Mouse (Mus musculus) right cerebral cortex, postnatal 25 days (tissue): ENCODE measurements around the gene Rab11fip4.
"Not testable (repeated sequence)": the region's sequence is repeated elsewhere in the genome, so short reads cannot be mapped to it uniquely, and the experiment has no call there.

ENCODE experiments used
- DNase-seq: peaks from one replicate; pipeline ENCODE4 v3.0.0; 2022

Gene Rab11fip4

DNA sequence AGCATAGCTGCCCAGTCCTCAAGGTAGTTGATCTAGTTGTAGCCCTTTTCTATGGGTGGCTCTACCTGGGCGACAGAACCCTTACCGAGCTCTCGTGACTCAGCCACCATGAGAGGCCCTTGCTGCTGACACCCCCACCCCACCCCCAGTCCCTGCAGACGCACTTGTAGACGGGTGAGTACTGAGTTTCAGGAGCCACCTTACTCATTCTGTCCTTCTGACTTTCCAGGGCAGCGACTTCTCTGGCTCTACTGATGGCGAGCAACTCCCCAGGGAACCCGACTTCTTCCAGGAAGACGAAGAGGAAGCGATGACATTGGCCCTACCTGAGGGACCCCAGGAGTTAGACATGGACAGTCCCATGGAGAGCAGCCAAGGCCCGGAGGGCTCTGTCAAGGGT is 89.5 kb downstream of the Rab11fip4 start:
- DNase-seq: no peak

DNA sequence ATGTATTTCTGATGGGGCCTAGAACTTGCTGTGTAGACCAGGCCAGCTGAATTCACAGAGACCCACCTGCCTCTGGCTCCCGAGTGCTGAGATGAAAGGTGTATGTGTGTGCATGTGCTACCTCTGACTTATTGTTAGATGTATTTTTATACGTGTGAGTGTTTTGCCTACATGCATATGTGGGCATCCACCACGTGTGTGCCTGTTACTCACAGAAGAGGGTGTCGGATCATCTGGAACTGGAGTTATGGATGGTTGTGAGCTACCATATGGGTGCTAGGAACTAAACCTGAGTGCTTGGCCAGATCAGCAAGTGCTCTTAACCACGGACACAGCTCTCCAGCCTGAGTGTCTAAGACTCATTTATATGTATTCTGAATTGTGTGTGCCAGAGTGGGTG is 90.2 kb downstream of the Rab11fip4 start:
- DNase-seq: no peak

GRCm38 (mm10) chr11:79681798-79682197 is 90.8 kb downstream of the Rab11fip4 start:
- no peak for DNase-seq

- DNase-seq: no peak
Observed at GRCm38 (mm10) chr11:79685109-79685508, 94.1 kb downstream of the Rab11fip4 start.

DNA sequence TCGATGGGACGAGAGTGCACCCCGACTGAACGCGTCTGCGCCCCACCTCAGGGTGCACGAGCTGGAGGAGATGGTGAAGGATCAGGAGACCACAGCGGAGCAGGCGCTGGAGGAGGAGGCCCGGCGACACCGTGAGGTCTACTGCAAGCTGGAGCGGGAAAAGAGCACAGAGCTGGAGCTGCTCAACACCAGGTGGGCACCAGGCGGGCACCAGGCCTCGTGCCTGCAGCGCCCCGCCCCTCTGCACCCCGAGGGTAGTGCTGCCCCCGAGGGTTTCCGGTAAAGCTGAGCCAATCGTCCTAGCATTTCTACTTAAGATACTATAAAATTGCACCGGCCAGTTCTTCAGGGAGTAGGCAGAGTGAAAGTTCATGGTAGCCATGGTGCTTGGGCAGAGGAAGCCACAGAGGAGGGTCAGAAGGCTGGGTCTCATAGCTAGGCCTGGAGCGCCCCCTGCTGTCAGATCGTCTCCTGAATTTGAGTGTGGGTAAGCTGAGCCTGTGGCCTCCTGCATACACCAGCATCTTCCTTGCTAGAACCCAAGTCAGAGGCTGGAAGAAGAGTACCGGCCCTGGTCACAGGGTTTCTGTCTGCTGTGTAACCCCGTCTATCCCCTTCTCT is 95.6 kb downstream of the Rab11fip4 start:
- peak; percentile 80 for DNase-seq

DNA sequence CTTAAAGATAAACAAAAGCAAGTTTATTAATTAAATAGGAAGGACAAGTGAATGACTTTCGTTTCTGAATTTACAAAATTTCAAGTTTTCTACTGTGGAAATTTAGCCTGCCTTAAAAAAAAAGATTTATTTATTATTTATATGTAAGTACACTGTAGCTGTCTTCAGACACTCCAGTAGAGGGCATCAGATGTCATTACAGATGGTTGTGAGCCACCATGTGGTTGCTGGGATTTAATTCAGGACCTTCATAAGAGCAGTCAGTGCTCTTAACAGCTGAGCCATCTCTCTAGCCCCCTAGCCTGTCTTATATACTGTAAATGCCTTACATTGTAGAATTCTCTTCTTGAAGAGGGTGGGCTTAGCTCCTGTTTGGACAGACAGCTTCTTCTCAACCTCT is 98.9 kb downstream of the Rab11fip4 start:
- no peak for DNase-seq

- no peak for DNase-seq
Observed at GRCm38 (mm10) chr11:79691513-79691912, 100.5 kb downstream of the Rab11fip4 start.

DNA sequence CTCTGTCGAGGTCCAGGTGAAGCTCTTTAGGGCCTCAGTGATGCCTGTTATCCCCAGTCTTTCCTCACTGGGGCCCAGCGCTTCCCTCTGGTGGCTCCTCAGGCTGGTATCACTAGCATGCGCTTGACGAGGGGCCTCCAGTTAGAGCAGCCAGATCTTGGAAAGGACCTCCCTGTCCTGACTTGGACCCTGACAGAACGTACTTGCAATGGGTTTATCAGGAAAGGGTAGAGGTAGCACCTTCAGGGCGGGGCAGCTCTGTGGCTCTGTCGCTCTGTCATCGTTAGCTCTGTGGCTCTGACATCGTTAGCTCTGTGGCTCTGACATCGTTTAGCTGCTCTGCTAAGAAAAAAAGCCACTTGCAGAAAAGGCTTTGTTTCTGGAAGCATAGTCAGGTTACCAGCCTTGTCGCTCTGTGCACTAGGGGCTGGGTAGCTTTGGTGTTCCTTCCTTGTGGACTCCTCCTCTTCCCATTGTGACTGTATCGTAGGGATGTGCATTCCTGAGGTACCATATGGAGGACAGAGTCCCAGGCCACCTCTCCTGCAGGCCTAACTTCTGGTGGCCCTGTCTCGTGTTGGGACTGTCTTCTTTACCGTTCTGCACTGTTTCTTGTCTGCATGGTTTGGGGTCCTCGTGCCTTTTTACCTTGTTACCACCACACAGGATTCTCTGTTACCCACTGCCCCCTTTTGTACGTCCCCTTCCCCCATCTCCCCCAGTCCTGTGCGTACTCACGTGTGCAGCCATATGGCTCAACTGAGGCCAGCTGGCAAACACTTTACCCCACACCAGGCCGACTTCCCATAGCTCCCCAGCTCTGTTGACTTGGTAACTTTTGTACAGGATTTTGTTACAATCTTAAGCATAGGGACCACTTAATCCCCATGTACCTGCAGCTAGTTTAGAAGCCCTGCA is 105.6 kb downstream of the Rab11fip4 start:
- no peak for DNase-seq

DNA sequence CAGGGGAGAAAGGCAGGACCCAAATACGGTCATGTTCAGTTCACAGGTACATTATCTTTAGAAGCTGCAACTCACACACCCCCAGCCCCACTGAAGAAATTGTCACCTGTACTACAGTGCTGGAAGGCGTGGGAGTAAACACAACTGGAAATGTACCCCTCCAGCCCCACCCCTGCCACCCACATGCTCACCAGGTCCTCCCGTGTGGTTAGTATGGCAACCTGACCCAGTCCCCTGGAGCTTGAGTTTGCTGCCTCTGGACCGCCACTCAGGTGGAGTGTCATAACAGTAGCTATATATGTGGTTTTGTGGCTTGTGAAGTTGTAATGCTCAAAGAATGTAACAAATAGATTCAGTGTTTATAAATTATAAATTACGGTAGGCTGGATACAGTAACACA is 107.1 kb downstream of the Rab11fip4 start:
- DNase-seq: no peak

DNA sequence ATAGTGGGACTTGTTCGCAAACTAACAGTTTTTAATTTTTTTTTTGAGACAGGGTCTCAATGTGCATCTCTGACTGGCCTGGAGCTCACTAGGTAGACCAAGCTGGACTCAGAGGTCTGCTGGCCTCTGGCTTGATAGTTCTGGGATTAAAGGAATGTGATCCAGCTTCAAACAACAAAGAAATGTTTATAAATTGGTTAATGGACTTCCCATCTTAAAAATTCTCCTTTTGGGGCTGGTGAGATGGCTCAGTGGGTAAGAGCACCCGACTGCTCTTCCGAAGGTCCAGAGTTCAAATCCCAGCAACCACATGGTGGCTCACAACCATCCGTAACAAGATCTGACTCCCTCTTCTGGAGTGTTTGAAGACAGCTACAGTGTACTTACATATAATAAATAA is 107.5 kb downstream of the Rab11fip4 start:
- not testable (repeated sequence) for DNase-seq

GRCm38 (mm10) chr11:79701466-79701865 is 110.5 kb downstream of the Rab11fip4 start:
- no peak for DNase-seq

DNA sequence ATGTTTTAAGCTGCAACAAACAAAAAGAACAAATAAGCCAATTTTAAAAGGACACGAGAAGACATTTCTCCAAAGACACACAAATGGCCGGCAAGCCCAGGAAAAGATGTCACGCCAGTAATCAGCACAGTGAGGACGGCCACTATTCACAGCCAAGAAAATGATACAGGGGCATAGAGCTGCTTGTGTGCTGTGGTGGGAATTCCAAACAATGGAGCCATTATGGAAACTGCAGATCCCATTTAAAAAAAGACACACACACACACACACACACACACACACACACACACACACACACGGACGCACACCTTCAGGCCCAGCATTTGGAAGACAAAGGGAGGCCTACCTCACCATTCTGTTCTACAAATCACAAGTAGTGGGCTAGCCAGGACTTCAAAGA is 111.1 kb downstream of the Rab11fip4 start:
- DNase-seq: no peak

DNA sequence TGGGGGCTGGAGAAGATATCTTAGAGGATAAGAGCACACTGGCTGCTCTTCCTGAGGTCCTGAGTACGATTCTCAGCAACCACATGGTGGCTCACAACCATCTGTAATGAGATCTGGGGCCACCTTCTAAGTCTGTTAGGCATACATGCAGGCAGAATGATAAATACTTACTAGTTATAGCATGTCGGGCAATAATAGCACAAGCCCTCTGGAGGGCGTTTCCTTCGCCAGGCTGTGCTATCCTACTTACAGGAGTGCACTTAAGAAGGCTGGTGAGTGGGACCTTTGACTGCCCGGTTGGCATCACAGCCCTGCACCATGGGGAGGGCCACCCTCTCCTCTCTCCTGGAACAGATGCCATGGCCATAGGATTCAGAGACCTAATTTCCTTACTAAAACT is 112.4 kb downstream of the Rab11fip4 start:
- no peak for DNase-seq

DNA sequence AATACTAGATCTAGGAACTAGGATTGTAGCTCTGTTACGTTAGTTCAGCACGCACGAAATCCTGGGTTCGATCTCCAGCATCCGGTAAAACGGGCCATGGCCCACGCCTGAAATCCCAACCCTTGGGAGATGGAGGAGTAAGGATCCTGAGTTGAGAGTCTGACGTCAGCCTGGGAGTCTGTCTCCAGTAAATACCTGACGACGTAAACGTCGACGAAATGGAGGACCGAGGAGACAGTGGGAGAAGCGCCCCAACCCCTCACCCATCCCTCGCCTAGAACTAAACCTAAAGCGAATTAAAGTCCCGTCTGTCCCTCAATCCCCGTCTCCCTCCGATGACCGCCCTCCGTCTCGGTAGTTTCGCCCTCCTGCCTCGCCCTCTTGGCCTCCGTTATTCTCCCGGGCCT is 112.9 kb downstream of the Rab11fip4 start:
- DNase-seq: no peak

- peak; percentile 98 for DNase-seq
Observed at GRCm38 (mm10) chr11:79704318-79705150, 113.5 kb downstream of the Rab11fip4 start.

DNA sequence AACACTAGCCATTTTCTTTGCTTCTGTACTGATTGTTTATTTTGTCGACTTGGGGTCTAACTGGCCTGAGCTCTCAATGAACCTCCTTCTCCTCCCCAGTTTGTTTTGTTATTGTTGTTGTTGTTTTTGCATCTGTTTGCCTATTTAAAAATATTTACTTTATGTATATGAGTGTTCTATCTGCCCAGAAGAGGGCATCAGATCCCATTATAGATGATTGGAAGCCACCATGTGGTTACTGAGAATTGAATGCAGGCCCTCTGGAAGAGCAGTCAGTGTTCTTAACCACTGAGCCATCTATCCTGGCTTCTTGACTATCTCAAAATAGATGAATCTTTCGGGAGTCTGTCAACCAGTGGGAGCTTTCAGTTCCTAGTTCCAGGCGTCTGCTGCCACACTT is 116.1 kb downstream of the Rab11fip4 start:
- DNase-seq: no peak

DNA sequence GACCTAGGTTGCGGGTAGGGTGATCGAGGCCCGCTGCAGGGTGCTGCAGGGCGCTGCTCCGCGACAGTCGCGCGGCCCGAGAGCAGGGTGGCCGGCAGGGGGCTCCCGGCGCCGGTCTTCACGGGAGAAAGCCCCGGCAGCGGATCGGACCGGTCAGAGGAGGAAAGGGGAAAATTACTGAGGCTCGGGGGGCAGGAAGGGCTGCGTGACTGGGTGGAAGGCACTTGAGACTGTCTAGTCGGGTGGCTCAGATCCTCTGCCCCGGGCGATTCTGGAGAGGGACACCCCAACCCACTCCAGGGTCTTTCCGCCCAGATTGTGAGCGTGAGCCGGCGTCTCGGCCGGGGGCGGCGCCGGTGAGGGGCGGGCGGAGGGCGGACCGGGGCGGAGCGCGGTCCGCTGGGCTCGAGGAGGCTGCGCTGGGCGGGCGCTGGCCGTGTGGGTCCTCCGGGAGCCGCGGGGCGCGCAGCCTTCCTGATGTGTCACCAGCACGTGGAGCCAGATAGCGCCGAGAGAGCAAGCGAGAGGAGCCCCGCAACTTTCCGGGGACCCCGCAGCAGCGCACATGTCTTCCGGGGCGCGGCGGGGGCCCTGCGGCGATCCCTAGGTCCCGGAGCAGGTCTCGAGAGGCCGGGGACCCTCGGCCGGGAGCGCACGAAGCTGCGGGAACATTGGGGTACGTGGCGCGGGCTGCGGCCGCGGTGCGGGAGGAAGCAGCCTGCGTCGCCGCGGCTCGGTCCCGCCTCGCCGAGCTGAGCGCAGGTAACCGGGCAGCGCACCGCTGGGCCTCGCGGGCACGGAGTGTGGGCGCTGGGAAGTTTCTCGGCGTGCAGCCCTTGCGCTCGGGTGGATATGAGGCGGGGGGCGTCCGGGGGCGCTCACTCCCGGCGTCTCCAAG is 120.1 kb downstream of the Rab11fip4 start:
- peak; percentile 75 for DNase-seq

DNA sequence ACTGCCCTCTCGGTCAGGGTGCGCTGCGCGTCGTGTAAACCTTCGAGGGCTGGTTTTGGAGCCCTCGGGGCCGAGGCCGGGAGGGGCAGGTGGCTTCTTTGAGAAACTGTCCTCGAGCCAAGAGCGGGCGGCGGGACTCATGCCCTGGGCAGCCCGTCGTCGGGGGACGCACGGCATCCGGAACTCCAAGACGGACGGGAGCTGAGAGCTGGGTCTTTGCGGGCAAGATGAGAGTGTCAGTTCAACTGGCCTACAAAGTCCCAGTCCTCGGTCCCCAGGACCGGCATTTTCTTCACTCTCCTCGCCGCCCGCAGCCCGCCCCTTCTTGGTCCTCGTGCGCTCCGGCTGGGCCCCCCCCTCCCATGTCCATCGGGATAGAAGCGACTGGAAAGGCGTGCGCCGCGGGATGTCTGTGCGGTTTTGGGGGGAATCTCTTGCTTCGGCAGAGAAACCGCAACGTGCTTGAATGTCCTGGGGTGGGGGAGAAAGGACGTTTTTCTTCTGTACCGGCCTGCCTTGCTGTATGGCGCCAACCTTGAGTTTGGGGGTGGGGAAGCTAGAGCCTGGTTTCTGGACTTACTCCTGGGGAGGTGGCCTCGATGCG is 120.9 kb downstream of the Rab11fip4 start:
- no peak for DNase-seq

- no peak for DNase-seq
Observed at GRCm38 (mm10) chr11:79713184-79713583, 122.2 kb downstream of the Rab11fip4 start.

DNA sequence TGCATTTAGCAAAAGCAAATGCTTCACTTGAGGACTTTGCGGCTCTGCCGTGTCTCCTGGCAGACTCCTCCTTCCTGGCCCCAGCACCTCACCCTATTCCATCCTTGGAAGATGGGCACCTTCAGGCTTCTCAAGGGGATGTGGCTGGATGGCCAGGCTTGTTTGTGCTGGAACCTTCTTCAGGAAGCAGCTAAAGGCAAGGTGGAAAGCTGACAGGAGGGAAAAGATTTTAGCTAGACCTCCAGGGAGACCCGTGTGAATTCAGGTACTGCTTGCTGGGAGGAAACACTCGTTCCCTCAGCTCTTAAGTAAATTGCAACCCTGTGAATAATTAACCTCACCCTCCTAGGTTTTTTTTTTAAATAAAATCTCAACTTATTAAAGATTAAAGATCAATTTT is 122.7 kb downstream of the Rab11fip4 start:
- DNase-seq: no peak

DNA sequence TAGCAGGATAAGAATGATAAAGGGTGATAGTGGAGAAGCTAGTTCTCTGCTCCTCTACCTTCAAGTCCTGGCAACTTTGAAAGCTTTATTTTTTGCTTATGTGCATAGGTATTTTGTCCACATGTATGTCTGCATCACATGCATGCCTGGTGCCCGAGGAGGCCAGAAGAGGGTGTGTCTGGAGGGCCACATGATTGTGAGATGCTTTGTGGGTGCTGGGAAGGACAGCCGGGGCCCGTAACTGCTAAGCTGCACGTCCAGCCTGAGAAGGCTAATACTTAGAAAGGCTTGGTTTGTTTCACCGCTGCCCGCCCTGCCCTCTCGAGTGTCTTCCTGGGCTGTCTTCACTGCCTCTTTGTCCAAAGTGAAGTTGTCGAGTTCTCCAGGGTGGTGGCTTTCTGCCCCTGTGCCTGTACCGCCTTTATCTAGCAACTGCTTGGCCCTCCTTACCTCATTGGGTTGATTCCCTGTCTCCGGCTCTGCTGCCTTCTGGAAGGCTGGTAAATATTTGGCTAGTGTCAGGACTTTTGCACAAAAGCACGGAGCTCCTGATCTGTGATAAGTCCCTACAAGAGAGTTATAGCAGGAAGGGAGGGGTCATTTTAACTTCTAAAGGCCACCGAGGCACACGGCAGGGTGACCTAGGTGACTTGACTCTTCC is 123.2 kb downstream of the Rab11fip4 start:
- DNase-seq: no peak
